Mouse (Mus musculus) embryonic facial prominence, embryonic 14.5 days (tissue): ENCODE results near the gene Gcgr. TPM values are rescaled to one million over a fixed set of nuclear protein-coding genes. Genes with fewer than 3 reads are reported as not detected.
A peak's percentile ranks its signal among the peaks of the same experiment; 100 is the strongest.
"Not testable (repeated sequence)": the region's sequence is repeated elsewhere in the genome, so short reads cannot be mapped to it uniquely, and the experiment has no call there.

Experiments used
- ATAC-seq: fragments of 200-750 bp; cut with Nextera tagmentation; 2 replicates; pipeline ENCODE4 v1.8.0; 2017; ENCODE audit warnings: low read depth, moderate number of reproducible peaks, moderate TSS enrichment
- DNase-seq: peaks from one replicate; pipeline ENCODE4 v3.0.0-alpha.2; 2015; ENCODE audit warnings: low spot score
- H3K27ac ChIP-seq: fragments of 300-500 bp; sonication (generic); replicated peaks from 2 replicates; pipeline ENCODE4 v1.5.1; 2014; ENCODE audit warnings: low read depth, mild to moderate bottlenecking, low read length, moderate library complexity
- H3K27me3 ChIP-seq: fragments of 300-500 bp; sonication (generic); replicated peaks from 2 replicates; pipeline ENCODE4 v1.6.1; 2014; ENCODE audit warnings: low read length; ENCODE audit not compliant: control insufficient read depth, insufficient read depth
- H3K36me3 ChIP-seq: fragments of 300-500 bp; sonication (generic); 2 replicates; pipeline ENCODE4 v1.6.1; 2014; ENCODE audit warnings: low read length, mixed read lengths; ENCODE audit not compliant: control insufficient read depth, insufficient read depth
- H3K4me1 ChIP-seq: fragments of 300-500 bp; sonication (generic); 2 replicates; pipeline ENCODE4 v1.6.1; 2014; ENCODE audit warnings: antibody characterized with exemption, low read length; ENCODE audit not compliant: control insufficient read depth, insufficient read depth
- H3K4me2 ChIP-seq: fragments of 300-500 bp; sonication (generic); 2 replicates; pipeline ENCODE4 v1.6.1; 2014; ENCODE audit warnings: low read depth, mild to moderate bottlenecking, low read length, moderate library complexity, mixed read lengths
- H3K4me3 ChIP-seq: fragments of 300-500 bp; sonication (generic); 2 replicates; pipeline ENCODE4 v1.5.1; 2014; ENCODE audit warnings: low read depth, mild to moderate bottlenecking, low read length
- H3K9ac ChIP-seq: fragments of 300-500 bp; sonication (generic); 2 replicates; pipeline ENCODE4 v1.6.1; 2014; ENCODE audit warnings: low read depth, mild to moderate bottlenecking, low read length, moderate library complexity, mixed read lengths
- H3K9me3 ChIP-seq: fragments of 300-500 bp; sonication (generic); 2 replicates; pipeline ENCODE4 v1.6.1; 2016; ENCODE audit warnings: low read length; ENCODE audit not compliant: control insufficient read depth
- WGBS: fragments of 180-500 bp; shearing (Covaris S2); extraction: QIAGEN DNeasy Blood & Tissue Kit; methylation state at CpG from one replicate; pipeline ENCODE4 v1.1.7; 2014; 5-methylcytosine and 5-hydroxymethylcytosine counted together
- polyA plus RNA-seq: library from polyadenylated mRNA; unstranded; fragments of >200 nt; fragmentation: Nextera tagmentation; extraction: Ambion mirVana; gene quantifications from 2 replicates; pipeline ENCODE4 v1.2.1, GENCODE M21; 2014

The Gcgr gene
- polyA plus RNA-seq, 1 experiment from 2014 or later: 1.0 TPM

- DNase-seq: peak; percentile 60
Measured at GRCm38 (mm10) chr11:120510375-120511030, 20.0 kb upstream of the Gcgr start.

GRCm38 (mm10) chr11:120512790-120513453, 17.6 kb upstream of the Gcgr start:
- no peak for ATAC-seq

More at GRCm38 (mm10) chr11:120510375-120511030, 20.0 kb upstream of the Gcgr start:
- Histone ChIP-seq H3K9ac (peak overlapping the region; percentile 57), H3K4me1 (peaks cover 9% of the 10 kb centered on the region), H3K27ac (peak overlapping the region; percentile 39), H3K4me2 (peak overlapping the region; percentile 49), H3K9me3 (no peaks in the 10 kb centered on the region), H3K27me3 (no peaks in the 10 kb centered on the region), H3K4me3 (peak overlapping the region; percentile 21), H3K36me3 (no peaks in the 10 kb centered on the region)
- peak; percentile 42; the same call in 1 of the 2 replicates for ATAC-seq
- 3% methylated on average over 16 of the region's 16 CpGs for WGBS

DNA sequence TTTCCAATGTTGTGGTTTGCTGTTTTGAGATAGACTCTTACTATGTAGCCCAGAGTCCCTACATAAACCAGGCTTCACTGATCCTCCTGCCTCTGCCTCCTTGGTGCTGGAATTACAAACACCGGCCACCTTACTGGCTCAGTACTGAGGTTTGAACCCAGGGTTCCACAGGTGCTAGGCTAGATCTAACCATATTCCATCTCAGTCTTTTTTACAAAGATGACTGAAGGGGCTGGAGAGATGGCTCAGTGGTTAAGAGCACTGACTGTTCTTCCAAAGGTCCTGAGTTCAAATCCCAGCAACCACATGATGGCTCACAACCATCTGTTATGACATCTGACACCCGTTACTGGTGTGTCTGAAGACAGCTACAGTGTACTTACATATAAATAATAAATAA, 16.2 kb upstream of the Gcgr start:
- ATAC-seq, H3K9ac ChIP-seq, H3K4me3 ChIP-seq, DNase-seq, H3K9me3 ChIP-seq, H3K4me2 ChIP-seq, H3K4me1 ChIP-seq, H3K27ac ChIP-seq, H3K36me3 ChIP-seq, H3K27me3 ChIP-seq: not testable (repeated sequence)
- WGBS: 91% methylated on average over 2 of the region's 2 CpGs

More at GRCm38 (mm10) chr11:120512790-120513453, 17.6 kb upstream of the Gcgr start:
- no peaks in the 10 kb centered on the region for H3K9me3 ChIP-seq
- WGBS: 34% methylated on average over 6 of the region's 6 CpGs
- H3K36me3 ChIP-seq: no peaks in the 10 kb centered on the region
- no peak overlapping the region for H3K27ac ChIP-seq
- H3K4me1 ChIP-seq: peaks cover 9% of the 10 kb centered on the region
- no peak overlapping the region for H3K9ac ChIP-seq
- DNase-seq: no peak
- H3K27me3 ChIP-seq: no peaks in the 10 kb centered on the region
- no peak overlapping the region for H3K4me3 ChIP-seq
- no peak overlapping the region for H3K4me2 ChIP-seq

GRCm38 (mm10) chr11:120515611-120516010, 14.9 kb upstream of the Gcgr start:
- no peaks in the 10 kb centered on the region for H3K36me3 ChIP-seq
- DNase-seq (peak; percentile 79), ATAC-seq (peak; percentile 71)
- no peak overlapping the region for H3K4me2 ChIP-seq
- no peaks in the 10 kb centered on the region for H3K27me3 ChIP-seq
- peaks cover 3% of the 10 kb centered on the region for H3K4me1 ChIP-seq
- no peak overlapping the region for H3K27ac ChIP-seq
- H3K9ac ChIP-seq: no peak overlapping the region
- no peaks in the 10 kb centered on the region for H3K9me3 ChIP-seq
- no peak overlapping the region for H3K4me3 ChIP-seq
- WGBS: 16% methylated on average over 17 of the region's 17 CpGs

GRCm38 (mm10) chr11:120517147-120517546, 13.4 kb upstream of the Gcgr start:
- no peak overlapping the region for H3K4me3 ChIP-seq
- 78% methylated on average over 4 of the region's 4 CpGs for WGBS
- H3K4me2 ChIP-seq: no peak overlapping the region
- DNase-seq (no peak), ATAC-seq (no peak)
- no peaks in the 10 kb centered on the region for H3K36me3 ChIP-seq
- H3K9me3 ChIP-seq: no peaks in the 10 kb centered on the region
- no peaks in the 10 kb centered on the region; the same call in 1 of the 2 replicates for H3K4me1 ChIP-seq
- no peaks in the 10 kb centered on the region for H3K27me3 ChIP-seq
- H3K9ac ChIP-seq: no peak overlapping the region
- no peak overlapping the region for H3K27ac ChIP-seq

DNA sequence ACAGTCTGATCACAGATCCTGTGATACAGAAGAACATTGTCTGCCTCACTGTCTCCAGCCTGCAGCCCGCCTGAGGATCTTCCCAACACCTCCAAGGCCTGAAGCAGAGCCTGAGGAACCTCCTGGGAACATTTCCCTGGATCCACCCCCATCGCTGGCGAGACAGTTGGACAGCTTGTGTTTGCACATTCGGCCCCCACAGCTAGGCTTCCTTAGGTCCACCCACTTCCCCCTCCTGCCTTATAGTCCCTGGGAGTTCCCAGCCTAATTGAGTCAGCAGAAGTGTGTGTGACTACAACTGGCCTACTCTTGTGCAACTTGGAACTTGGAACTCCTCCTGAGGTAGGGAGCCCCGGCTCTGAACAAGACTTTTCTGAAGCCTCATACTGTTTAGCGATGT, 12.5 kb upstream of the Gcgr start:
- WGBS: 55% methylated on average over 6 of the region's 6 CpGs
- Histone ChIP-seq H3K36me3 (no peaks in the 10 kb centered on the region), H3K4me3 (no peak overlapping the region), H3K9me3 (no peaks in the 10 kb centered on the region), H3K27me3 (no peaks in the 10 kb centered on the region), H3K4me2 (no peak overlapping the region), H3K4me1 (no peaks in the 10 kb centered on the region; the same call in 1 of the 2 replicates), H3K9ac (no peak overlapping the region), H3K27ac (peak overlapping the region; percentile 33; the same call in 1 of the 2 replicates)
- peak; percentile 51 for DNase-seq
- ATAC-seq: no peak

- H3K27ac ChIP-seq: peak overlapping the region; percentile 33; the same call in 1 of the 2 replicates
- H3K9ac ChIP-seq: no peak overlapping the region
- no peaks in the 10 kb centered on the region for H3K27me3 ChIP-seq
- H3K4me2 ChIP-seq: no peak overlapping the region
- H3K36me3 ChIP-seq: no peaks in the 10 kb centered on the region
- H3K4me3 ChIP-seq: no peak overlapping the region
- no peaks in the 10 kb centered on the region; the same call in 1 of the 2 replicates for H3K4me1 ChIP-seq
- H3K9me3 ChIP-seq: no peaks in the 10 kb centered on the region
- WGBS: 60% methylated on average over 6 of the region's 6 CpGs
- DNase-seq (peak; percentile 51), ATAC-seq (0 out of 2 replicates have a peak, but pooled peaks have one; percentile 19)
Measured at GRCm38 (mm10) chr11:120518558-120518957, 11.9 kb upstream of the Gcgr start.

GRCm38 (mm10) chr11:120519738-120520137, 10.8 kb upstream of the Gcgr start:
- DNase-seq: peak; percentile 39
- H3K9me3 ChIP-seq: no peaks in the 10 kb centered on the region
- H3K27me3 ChIP-seq: no peaks in the 10 kb centered on the region
- ATAC-seq: no peak; the same call in 1 of the 2 replicates
- H3K4me3 ChIP-seq: no peak overlapping the region
- H3K9ac ChIP-seq: no peak overlapping the region
- 27% methylated on average over 9 of the region's 9 CpGs for WGBS
- H3K36me3 ChIP-seq: no peaks in the 10 kb centered on the region
- H3K4me2 ChIP-seq: no peak overlapping the region
- no peaks in the 10 kb centered on the region; the same call in 1 of the 2 replicates for H3K4me1 ChIP-seq
- H3K27ac ChIP-seq: no peak overlapping the region
